Mouse (Mus musculus) right cerebral cortex, postnatal 36 days (tissue): ENCODE measurements around the gene Fgfbp1.
A peak's percentile ranks its signal among the peaks of the same experiment; 100 is the strongest.

Experiments used
- DNase-seq, 2 experiments: peaks; one replicate each; pipeline ENCODE4 v3.0.0; 2022; ENCODE audit warnings: low spot score in 2 of 2, mixed read lengths in 1 of 2

Gene Fgfbp1

DNA sequence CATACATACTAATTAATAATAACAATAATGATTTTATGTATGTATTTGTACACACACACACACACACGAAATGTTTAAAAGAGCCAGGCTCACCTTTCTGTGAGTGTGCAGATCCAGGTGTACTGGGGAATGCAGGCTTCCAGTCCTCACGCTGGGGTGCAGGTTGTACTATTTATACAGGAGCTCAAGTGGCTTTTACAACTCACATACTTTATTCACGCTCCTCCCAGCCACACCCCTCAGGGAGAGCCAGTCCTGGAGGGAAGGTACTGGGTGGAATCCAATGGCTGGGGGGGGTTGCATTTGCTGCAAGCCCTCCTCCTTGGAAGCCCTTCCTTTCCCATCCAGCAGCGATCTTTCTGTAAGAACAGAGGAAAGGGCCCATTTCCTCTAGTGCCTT is at the start of gene Fgfbp1:
TSS of gene Fgfbp1 (minus strand) at position 160 of the 400 bp plus-strand sequence.
- no peak for DNase-seq

DNA sequence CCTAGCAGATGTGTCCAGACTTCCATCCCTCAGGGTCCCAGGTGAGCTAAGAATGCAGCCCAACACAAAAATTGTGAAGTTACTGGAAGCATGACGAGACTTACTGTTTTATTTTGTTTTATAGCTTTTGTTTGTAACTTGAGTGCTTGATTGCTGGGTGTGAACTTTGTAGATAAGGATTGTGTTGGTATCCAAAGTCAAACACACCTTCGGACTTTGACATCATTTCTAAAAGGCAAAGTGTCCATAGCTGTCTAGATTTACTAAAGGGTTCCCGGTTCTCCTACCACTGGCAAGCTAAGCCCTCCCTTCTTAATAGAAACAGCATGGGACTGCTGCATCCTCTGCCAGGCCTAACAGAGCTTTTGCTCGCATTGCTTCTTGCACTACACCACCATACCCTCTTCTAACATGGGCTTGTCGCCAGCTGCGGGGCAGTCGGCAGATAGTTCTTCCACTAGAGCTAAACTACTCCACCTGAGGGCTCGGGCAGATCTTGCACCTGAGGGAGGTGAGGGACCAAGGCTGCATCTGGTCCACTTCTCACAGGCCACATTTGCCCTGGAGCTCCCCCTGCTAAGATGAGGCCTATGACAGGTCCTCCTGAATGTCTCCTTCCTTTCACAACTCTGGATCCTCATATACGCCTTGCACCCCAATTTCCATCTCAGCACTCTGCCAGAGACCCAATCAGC is 16.9 kb upstream of the Fgfbp1 start:
- no peak for DNase-seq

DNA sequence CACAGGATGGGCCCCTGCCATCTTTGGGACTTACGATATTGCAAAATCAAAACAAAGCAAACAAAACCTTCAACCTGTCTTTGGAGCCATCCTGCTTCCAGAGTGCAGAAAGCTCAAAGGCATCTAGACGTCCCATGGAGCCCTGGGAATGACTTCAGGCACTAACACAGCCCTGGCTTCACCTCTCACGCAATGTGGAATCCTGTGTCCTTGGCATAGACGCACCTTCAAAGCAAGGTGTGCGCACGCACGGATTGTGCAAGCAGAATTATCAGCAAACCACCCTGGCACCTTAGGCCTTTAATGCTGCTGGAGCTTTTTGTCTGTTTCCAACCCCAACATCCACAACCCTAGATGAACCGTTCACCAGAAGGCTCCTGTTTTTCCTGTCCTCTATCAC is 16.0 kb upstream of the Fgfbp1 start:
- no peak for DNase-seq

DNA sequence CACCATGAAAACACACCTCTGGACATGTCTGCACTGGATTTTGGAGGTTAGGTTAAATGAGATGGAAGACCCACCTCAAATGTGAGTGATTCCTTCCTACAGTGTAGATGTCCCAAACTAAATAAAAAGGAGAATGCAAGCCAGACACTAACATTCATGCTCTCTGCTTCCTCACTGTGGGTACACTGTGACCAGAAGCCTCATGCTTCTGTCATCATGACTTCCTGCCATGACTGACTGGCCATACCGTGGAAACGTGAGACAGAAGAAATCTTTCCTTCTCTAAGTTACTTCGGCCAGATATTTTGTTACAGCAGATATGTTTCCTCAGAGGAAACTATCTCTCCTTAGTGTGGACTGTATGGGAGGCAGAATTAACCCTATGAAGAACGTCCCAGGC is 14.6 kb upstream of the Fgfbp1 start:
- no peak for DNase-seq

DNA sequence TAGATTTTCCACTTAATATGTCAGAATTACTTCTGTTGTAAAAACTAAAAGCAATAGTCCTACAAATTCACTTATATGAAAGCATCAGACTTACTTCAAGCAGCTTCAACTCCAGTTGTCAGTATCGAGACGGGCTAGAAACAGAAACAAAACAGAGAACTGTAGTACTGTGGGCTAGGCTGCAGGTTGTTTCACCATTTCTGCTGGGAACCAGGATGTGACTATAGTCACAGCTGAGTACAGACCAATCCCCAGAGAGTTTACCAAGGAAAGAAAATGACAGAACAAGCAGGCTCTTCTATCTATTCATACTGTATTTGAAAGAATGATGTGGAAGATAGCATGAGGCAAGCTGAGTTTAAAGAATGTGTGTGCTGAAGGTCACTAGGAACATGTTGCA is 13.4 kb upstream of the Fgfbp1 start:
- no peak for DNase-seq

DNA sequence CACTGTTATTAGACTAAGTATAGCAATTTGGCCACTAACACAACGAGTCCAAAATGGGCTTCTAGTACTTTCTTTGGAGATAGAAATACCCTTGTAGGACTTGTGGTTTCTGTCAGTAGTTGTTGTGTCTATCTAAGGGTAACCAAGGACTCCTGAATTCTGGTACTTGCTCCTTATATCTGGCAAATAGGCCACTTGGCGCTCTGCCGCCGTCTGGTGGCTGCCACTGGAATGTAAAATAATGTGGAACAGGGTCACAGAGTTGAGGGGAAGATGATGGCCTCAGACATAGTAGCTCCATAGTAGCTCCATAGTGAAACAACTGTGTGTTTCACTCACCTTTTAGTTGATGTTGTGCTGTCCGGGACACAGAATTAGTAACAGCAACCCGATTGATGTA is 8.7 kb upstream of the Fgfbp1 start:
- DNase-seq = no peak

DNA sequence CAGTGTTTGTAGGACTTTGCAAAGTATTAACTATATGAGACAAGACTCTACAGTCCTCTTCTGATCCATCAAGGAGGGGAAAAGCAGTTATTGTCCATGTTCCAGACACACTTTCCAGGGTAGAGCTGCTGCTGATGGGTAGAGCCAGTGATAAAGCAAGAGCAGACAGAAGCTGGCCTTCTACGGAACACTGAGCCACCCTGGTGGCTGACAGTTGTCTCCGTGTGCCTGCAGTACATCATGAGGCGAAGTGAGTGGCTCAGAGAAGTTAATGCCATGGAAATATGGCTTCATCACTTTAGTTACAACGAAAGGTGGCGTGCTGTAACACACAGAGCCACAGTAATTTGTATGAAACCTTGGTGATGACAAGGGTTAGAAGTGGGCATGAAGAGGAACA is 7.4 kb upstream of the Fgfbp1 start:
- no peak for DNase-seq

DNA sequence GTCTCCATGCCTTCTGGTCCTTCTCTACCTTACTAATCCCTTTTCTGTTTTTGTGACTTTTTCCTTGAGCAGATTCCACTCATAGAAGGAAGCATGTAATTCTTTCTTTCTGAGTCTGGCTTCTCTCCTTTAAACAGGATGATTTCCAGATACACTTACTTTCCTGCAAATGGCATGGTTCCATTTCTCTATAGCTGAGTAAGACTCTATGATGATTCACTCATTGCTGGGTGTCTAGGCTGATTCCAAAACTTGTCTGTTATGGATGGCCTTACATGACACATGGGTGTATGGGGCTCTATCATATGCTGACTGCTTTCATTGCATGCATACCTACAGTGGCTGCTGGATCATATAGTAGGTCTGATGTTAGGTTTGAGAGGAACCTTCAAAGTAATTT is 4.6 kb upstream of the Fgfbp1 start:
- no peak for DNase-seq

DNA sequence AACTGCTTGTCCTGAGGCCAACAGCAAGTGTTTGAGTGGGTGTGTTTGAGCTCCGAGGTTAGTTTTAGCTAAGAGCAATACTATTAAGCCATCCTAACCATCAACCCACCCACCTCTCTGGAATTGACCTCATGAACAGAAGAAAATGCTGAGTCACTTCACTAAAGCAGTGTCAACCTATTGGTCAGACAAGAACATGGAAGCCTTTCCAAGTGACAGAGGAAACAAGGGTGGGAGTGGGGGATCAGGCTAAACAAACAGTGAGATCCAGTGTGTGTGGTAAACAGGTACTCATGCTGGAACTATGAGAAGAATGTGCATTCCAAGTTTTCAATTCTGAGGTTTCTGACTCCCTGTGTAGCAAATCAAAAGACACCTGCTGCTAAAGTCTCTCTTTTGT is 1.3 kb upstream of the Fgfbp1 start:
- DNase-seq = no peak

DNA sequence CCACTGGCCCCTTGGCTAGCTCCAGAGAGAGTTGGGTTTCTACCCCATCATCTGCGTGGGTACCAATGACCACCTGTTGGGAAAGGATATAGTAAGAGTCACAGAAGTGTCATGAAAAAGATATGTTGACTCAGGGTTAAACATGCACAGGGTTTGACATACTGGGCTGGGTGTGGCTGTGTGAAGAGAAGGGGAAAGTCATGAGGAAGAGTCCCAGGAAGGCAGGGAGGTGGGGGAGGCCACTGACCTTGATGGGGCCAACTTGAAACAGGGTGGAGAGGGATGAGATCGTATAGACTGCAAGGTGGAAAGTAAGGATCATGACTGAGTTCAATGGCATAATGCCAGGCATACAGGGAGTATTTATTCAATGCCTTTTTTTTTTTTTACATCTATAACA is 1.2 kb downstream of the Fgfbp1 start:
- DNase-seq = no peak

DNA sequence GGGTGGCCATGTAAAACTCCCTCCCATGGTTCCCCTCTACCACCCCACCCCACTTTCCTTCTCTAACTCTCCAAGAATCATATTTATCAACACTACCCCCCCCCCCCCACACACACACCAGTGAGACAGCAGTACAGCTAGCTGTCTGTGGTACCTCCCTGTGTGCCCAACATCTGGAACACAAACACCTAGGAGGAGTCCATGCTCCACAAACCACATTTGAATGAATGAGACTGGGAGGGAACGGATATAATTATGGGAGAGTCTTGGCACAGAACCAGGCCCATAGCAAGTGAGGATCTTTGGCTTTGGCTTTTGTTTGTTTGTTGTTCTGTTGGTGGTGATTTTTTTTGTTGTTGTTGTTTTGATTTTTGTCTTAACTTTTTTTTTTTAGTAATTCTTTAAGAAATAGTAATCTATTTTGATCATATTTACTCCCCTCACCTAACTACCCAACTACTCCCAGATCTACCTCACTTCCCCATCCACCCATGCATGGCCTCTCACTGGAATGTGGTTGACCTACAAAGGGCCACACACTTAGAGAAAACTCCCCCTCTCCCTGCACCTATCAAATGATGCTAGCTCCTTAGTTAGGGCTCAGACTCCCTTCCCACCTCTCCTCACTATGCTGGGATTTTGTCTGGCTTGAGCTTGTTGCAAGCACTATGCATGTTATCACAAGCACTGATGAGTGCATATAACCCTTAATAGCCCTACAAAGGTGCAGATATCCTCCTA is 4.6 kb downstream of the Fgfbp1 start:
- DNase-seq = no peak

DNA sequence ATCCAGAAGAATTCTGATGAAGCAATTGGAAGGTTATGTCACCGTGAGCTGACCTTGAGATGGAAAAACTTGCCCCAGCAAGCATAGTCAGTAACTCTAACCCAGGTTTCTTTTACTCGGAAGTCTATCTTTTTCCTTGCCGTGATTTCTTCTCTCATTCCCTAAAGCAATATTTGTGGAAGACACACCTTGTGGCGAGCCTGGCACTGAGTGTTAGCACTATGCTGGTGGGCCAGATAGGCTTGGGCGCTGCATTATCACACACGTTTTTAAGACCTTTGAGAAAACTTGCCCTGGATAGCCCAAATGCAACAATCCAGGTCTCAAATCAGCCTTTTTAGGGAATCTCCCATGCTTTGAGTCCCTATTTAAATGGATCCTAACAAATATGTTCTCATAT is 7.4 kb downstream of the Fgfbp1 start:
- DNase-seq = no peak

DNA sequence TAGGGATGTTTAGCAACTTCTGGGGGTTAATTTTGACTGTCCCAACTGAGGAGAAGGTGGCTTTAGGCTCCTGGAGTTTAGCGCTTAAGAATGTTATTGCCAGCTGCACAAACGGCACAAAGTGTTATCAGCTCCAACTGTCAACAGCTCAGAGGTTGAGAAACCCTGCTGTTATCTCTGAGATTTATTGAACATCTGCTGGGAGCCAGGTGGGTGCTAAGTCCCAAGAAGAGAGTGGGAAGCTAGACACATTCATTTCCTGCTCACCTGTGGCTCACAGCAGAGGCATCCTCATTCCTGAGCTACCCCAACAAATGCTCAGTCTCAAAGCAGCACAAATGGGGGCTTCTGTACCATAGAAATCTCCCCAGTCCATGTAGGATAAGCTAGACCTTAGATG is 10.4 kb downstream of the Fgfbp1 start:
- DNase-seq = no peak

DNA sequence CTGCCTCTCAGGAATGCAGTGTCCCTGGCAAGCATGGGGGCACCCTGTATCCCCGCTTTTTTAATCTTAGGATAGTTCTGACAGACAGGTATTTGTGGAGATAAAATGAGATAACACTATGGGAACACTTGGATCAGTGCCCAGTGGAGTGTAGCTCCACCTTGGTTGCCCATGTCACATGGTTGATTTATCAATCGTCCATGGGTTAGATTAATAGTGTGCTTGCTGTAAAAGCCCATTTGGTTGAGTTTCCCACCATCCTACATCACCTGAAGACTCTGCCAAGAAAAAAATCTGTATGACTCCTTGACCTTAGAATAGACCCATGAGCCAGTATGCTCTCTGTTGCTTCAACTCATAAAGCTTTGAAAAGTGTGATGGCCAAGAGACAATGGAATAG is 11.0 kb downstream of the Fgfbp1 start:
- DNase-seq = no peak

DNA sequence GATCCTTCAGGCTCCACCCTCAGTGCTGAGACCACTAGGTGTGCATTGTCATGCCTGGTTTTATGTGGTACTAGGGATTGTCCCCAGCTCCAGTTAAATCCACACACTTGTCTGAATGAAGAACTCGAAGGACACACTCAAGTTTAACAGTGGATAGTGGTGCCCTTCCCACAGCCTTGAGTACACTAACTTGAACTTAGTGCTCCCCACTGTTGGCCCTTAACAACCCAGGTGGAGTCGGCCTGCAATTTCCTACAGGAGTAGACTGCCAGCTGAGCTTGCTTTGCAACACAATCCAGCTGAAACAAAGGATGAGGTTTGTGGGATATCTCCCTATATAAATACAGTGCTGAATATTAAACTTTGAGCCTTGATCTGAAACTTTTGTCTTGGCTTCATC is 12.9 kb downstream of the Fgfbp1 start:
- no peak for DNase-seq

DNA sequence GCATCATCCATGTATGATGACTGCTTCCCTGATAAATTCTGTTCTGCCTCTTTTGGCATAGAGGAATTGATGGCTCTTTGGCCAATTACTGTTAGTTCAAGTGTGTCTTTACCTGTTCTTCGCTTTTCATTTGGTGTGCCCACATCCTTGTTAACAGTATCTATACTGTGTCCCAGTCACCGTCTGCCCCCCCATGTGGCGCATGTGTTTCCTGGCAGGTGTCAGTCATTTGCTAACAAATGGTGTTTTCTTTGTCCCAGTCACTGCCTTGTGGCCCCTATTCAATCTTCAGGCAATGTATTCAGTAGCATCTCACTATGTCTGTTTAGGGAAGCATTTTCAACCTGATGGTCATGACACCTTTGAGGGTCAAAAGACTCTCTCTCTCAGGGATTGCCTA is 20.5 kb downstream of the Fgfbp1 start:
- no peak for DNase-seq

DNA sequence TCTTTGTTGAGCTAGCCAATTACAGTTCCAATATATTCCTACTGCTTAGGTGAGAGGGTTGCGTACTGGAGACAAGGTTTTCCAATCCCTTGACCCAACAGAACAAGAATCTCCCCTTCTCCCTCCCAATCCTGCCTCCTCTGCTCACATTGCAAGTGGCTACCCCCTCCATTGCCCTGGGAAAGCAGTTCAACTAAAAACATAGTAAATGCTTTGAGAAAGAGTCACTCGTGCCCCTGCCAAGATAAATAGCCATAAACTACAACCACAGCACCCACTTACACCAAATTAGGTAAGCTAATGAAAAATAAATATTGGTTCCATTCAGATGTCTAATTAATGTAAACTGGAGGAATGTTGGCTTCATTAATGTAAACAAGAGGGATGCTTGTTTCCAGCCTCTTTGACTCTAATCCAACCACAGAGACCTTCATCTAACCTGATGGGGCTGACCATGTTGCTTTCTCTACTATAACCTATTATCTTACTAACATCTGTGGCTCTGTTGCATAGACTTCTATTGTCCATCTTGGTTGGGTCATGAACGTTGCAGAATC is 21.6 kb downstream of the Fgfbp1 start:
- no peak for DNase-seq

DNA sequence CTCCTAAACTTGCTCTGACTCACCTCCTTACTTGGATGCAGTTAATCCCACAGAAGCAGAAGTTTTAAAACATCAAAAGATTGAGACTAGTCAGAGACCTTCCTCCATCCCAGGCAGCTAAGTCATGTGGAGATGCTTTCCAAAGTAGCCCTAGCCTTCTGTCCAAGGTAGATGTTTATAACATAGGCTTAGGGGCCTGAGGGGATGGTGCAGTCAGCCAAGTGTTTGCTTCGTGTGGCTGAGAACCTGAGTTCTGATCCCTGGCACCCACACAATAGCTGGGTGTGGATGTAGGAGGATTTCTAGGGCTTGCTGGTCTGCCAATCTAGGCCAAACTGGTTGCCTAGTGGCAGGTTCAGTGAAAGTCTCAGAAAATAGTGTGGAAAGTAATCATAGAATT is 28.3 kb downstream of the Fgfbp1 start:
- no peak for DNase-seq

DNA sequence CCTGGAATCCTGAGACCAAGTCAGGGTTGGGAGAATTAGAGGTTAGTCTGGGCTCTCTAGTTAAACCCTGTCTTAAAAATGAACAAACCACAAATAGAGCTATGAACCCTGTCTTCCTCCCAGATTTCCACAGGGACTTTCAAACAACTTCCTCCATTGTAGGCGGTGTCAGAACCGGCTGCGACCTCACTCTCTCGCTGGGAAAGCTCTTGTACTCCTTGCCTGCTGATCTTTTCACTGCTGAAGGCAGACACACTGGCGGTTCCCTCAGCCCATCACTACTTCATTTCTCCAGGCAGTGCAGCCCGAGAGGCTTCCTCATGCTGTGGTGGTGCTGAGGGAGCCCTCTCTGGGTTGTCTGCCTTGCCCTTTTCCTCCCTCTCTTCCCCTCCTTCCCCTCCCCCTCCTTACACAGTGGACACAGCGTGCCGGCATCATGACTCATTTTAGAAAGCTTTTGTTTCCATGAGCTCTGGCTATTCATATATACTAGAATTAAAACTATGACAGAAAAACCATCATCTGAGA is 32.8 kb downstream of the Fgfbp1 start:
- DNase-seq = no peak

DNA sequence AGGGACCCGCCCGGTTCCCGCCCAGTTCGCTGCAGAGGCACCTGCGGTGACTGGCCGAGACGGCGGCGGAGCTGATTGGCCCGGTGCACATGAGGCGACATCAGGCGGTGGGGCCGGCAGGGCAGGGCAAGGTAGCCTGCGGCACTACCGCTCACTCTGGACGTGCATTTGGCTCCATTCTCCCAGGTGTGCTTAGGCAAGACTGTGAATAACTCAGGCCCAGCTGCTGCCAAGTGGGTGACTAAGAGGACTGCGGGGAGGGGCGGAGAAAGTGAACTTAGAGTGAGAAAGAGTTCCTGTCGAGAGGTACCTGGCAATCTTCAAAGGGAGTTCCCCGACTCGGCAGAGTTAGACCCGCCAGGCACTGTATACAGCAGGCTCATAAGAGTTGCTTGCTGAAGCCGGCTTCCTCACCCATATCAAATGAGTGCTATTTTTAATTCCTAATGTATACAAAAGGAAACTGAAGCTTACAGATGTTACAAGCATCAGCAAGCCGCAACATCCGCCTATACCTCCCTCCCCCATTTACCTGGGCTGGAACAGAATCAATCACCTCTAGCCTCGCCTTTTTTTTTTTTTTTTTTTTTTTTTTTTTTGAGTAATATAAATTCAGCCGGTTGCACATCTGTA is 33.4 kb downstream of the Fgfbp1 start:
- DNase-seq = peak; percentile 1 to 10

DNA sequence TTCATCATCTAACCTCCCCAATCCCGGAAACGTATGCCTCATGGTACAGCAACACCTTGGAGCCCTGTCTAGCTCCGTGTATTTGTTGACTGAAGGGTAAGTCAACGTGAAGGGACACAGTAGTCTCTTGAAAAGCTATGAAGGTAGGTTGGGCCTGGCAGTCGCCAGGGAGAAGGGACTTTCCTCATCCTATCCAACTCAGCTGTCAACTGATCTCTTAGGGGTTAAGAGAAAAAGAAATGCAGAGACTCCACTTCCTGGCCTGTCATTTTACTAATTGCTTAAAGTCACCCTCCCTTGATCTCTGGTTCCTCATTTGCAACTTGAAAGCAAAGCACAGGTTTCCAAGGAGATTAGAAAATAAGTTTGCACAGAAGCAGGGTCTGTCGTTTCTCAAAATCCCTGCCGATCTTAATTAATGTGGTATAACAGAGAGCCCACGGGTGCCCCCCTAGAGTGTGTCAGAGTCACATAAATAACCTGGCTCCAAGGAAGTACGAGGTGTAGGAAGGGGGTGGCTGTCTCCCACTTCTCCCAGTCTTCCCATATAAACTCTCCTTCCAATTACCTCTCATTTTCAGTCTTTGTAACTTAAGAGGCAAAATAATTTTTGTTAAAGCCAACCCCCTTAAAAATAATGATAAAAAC is 34.1 kb downstream of the Fgfbp1 start:
- no peak for DNase-seq

DNA sequence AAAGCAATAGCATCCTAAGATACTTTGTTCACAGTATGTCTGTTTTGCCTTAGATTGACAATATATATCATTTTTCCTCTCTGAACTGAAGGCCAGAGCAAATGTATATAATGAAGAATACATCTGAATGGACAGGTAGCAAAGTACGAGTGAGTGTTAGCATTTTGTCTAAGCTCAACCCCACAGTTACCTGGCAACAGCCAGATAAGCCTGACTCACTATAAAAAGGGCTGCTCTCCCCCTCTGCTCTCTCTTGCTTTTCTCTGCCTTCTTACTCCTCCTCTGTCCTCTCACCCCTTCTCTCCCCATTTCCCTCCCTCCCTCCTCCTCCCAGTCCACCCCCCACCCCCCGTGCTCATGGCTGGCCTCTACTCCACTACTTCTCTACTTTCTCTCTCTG is 48.3 kb downstream of the Fgfbp1 start:
- DNase-seq = no peak
